Mouse (Mus musculus): Measurements from ENCODE around the gene Hoxd10. TPM values are rescaled to one million over a fixed set of nuclear protein-coding genes. Genes with fewer than 3 reads are reported as not detected.

Hoxd10 gene
- polyA plus RNA-seq, 1 experiment from 2014 or later, result 45.9 TPM

DNA sequence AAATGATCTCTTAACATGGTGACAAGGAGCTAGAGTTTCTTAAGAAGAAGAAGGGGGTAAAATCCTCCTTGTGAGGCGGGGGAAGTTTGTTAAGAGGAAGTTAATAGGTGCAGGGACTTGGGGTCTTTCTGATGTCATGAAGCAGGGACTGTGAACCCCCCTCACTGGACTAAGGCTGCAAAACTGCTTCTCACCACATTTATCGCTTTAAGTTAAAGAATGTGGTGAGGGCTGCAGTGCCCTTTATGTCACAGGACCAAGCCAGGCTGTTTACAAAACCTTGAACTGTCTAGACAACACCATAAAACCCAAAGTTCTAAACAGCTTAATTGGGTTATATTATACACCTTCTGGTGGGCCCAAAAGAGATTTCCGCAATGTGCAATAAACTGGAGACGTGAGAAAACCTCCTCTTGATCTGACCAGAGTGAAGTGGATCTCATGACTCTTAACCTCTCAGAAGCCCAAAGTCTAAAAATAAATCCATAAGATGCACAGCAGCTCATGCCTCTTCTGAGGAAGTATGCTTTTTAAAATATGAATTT, 6.6 kb upstream of the Hoxd10 start:
- peaks cover 2% of the 10 kb centered on the region; the same call in 1 of the 2 replicates for H3K36me3 ChIP-seq (ENCODE audit: control insufficient read depth, insufficient read depth, low read length)
- peak overlapping the region; percentile 97; the same call in 1 of the 2 replicates for H3K27ac ChIP-seq (ENCODE audit: low read depth, low read length)
- peaks cover 20% of the 10 kb centered on the region; the same call in 1 of the 2 replicates for H3K27me3 ChIP-seq (ENCODE audit: control insufficient read depth, insufficient read depth, low read length)
- no peak for ATAC-seq (ENCODE audit: low FRiP score, low TSS enrichment)
- no peaks in the 10 kb centered on the region for H3K4me1 ChIP-seq (ENCODE audit: control insufficient read depth, insufficient read depth, low read length)
- H3K9ac ChIP-seq (ENCODE audit: low read depth, low read length), result peak overlapping the region; percentile 99
- no peaks in the 10 kb centered on the region for H3K9me3 ChIP-seq (ENCODE audit: control insufficient read depth, low read length)
- WGBS, result 7% methylated on average over 4 of the region's 4 CpGs
- H3K4me3 ChIP-seq (ENCODE audit: low read length), result peak overlapping the region; percentile 85
- H3K4me2 ChIP-seq (replicated peaks; ENCODE audit: low read depth, low read length), result peak overlapping the region; percentile 85

DNA sequence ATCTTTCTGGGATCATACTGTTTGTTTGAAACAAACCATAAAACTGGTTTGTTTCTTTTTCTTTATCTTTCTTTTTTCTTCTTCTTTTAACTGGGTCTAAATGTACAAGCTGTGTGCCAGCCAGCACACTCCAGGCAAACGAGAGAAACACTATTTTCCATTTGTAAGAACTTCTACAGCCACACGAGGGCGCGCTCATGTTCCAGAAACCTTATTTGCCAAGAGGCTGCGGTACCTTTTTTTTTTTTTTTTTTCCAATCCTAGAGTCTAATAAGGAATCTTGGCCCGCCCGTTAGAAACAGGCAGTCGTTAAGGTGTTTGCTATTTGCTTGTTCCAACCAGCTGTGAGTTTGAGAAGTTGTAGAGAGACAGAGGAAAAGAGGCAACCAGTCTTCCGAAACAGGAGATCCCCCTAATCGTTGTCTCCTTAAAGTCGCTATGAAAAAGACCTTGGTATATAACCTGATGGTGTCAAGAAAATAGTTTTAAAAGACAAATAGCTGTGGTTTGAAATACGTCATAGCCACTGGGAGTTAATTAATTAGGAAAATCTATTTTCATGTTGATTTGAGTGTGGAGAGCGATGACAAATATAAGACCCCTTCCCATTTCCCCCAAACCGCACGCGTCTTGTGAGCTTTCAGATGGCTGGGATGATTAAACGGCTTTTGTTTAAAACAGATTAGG, 5.3 kb upstream of the Hoxd10 start:
- Histone ChIP-seq H3K9ac (ENCODE audit: low read depth, low read length) (peak overlapping the region; percentile 92), H3K27me3 (ENCODE audit: control insufficient read depth, insufficient read depth, low read length) (peaks cover 14% of the 10 kb centered on the region; the same call in 1 of the 2 replicates), H3K27ac (ENCODE audit: low read depth, low read length) (peak overlapping the region; percentile 94), H3K4me2 (replicated peaks; ENCODE audit: low read depth, low read length) (peak overlapping the region; percentile 85), H3K4me3 (ENCODE audit: low read length) (peak overlapping the region; percentile 85), H3K36me3 (ENCODE audit: control insufficient read depth, insufficient read depth, low read length) (peaks cover 2% of the 10 kb centered on the region; the same call in 1 of the 2 replicates), H3K9me3 (ENCODE audit: control insufficient read depth, low read length) (no peaks in the 10 kb centered on the region), H3K4me1 (ENCODE audit: control insufficient read depth, insufficient read depth, low read length) (no peaks in the 10 kb centered on the region)
- ATAC-seq (ENCODE audit: low FRiP score, low TSS enrichment), result no peak
- WGBS, result 2% methylated on average over 17 of the region's 17 CpGs

DNA sequence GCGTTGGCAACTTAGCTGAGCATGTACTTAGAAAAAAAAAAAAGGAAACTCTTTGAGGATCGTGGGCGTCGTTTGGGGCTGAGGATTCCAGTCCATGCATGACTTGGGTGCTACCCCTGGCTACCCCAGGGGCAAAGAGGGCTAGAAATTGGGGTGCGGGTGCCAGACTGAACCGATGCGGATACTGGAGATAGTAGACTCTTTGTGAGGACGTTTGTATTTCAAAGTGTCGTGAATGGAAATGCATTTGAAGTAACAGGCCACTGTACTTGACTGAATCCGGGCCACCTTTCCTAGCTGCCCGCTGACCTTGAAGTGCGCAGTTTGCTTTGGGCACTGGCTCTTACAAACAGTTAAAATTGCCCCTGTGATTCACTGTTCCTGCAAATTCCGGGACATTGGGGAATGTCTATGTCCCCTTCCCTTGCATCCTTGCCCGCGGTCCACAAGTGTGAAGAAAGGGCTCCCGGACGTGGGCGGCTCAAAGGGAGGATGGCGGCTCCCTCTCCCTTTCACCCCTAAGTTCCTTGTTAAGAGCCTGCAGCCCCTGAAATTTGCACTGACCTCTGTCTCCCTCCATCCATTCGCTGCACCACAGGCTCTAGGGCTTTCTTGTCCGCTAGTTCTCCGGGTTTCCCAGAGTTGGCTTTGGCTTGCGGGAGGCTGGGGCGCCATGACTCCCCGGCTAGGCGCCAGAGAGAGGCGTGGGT, 4.6 kb upstream of the Hoxd10 start:
- no peak for ATAC-seq (ENCODE audit: low FRiP score, low TSS enrichment)
- H3K27ac ChIP-seq (ENCODE audit: low read depth, low read length), result peak overlapping the region; percentile 94
- H3K4me2 ChIP-seq (replicated peaks; ENCODE audit: low read depth, low read length), result peak overlapping the region; percentile 85
- 0 out of 2 replicates have a peak, but pooled peaks cover 3% of the 10 kb centered on the region for H3K4me1 ChIP-seq (ENCODE audit: control insufficient read depth, insufficient read depth, low read length)
- H3K4me3 ChIP-seq (ENCODE audit: low read length), result peak overlapping the region; percentile 85
- under 1% methylated on average over 27 of the region's 27 CpGs for WGBS
- peaks cover 10% of the 10 kb centered on the region; the same call in 1 of the 2 replicates for H3K27me3 ChIP-seq (ENCODE audit: control insufficient read depth, insufficient read depth, low read length)
- peak overlapping the region; percentile 92 for H3K9ac ChIP-seq (ENCODE audit: low read depth, low read length)
- H3K9me3 ChIP-seq (ENCODE audit: control insufficient read depth, low read length), result no peaks in the 10 kb centered on the region
- H3K36me3 ChIP-seq (ENCODE audit: control insufficient read depth, insufficient read depth, low read length), result peaks cover 2% of the 10 kb centered on the region; the same call in 1 of the 2 replicates

DNA sequence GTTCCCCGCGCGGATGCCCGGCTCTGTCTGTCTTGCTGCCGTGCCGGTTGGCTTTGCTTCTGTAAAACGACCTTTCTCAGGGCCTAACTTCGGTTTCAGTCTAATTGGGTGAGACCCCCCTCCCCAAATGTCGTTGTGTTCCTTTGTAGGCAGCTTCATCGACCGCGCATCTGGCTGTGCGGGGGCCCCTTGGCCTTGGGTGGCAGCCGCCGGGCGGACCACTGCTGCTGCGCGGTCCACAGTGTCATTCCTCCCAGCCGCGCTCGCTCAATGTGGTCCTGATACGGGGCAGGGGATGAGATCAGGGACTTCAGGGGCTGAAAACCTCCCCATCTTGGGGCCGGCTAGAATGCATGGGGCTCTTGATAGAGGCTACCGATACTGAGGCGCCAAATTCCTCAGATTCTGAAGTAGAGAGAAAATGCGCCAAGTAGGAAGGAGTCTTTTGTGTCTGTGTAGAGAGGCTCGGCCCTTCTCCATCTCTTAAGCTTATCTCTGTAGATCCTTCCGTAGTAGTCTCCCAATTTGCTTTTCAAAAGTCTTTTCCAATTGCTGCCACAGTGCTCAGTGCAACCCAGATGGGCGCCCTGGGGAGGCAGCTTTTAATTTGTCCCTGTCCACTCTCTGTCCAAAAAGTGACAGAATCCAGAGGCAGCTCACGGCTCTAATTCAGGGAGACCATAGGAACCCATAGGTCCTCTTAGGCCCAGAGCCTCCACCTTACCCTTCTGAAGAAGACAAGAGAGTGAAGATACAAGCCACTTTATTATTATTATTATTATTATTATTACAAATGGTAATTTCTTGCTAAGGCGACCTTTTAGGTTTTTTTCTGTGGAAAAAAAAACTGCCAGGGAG, 3.8 kb upstream of the Hoxd10 start:
- Histone ChIP-seq H3K9ac (ENCODE audit: low read depth, low read length) (peak overlapping the region; percentile 92), H3K36me3 (ENCODE audit: control insufficient read depth, insufficient read depth, low read length) (peaks cover 2% of the 10 kb centered on the region; the same call in 1 of the 2 replicates), H3K27me3 (ENCODE audit: control insufficient read depth, insufficient read depth, low read length) (peaks cover 11% of the 10 kb centered on the region; the same call in 1 of the 2 replicates), H3K27ac (ENCODE audit: low read depth, low read length) (peak overlapping the region; percentile 94), H3K9me3 (ENCODE audit: control insufficient read depth, low read length) (no peaks in the 10 kb centered on the region), H3K4me2 (replicated peaks; ENCODE audit: low read depth, low read length) (peak overlapping the region; percentile 85), H3K4me1 (ENCODE audit: control insufficient read depth, insufficient read depth, low read length) (0 out of 2 replicates have a peak, but pooled peaks cover 5% of the 10 kb centered on the region), H3K4me3 (ENCODE audit: low read length) (peak overlapping the region; percentile 85)
- WGBS, result 2% methylated on average over 31 of the region's 31 CpGs
- ATAC-seq (ENCODE audit: low FRiP score, low TSS enrichment), result no peak

DNA sequence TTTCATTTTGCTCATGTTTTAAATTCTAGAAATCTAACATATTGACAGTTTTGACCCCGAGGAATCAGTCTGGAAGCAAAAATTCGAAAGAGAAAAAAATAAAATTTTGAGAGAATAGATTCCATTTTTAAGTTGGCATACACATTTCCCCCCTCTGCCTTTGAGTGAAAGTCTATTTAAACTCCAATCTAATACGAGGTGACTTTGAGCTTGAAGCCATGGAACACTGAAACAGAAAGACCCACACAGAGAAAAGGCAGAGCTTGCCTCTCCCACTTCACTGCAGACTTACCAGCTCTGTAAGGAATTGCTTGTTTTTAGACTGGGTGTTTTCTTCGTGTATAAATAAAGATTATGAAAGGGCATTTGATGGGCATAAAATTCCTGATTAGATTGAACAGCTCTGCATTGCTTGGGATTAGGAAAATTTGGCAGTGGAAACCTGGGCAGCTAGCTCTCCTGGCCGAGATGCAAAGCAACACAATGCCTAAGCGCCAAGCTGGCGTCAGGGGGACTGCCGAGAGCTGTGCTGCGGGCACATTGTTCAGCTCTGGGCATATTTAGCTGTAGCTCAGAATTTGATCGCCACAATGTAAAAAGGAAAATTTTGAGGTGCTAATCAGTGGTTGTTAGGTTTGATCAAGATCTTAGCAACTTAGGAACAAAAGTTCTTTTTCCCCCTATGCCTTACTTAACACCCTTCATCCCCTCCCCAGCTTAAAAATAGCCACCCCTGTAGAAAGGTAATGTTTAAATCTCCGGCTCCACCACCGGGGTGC, 2.7 kb upstream of the Hoxd10 start:
- peaks cover 7% of the 10 kb centered on the region; the same call in 1 of the 2 replicates for H3K27me3 ChIP-seq (ENCODE audit: control insufficient read depth, insufficient read depth, low read length)
- H3K36me3 ChIP-seq (ENCODE audit: control insufficient read depth, insufficient read depth, low read length), result peaks cover 1% of the 10 kb centered on the region; the same call in 1 of the 2 replicates
- H3K9ac ChIP-seq (ENCODE audit: low read depth, low read length), result peak overlapping the region; percentile 92
- H3K4me2 ChIP-seq (replicated peaks; ENCODE audit: low read depth, low read length), result peak overlapping the region; percentile 85
- ATAC-seq (ENCODE audit: low FRiP score, low TSS enrichment), result no peak
- H3K27ac ChIP-seq (ENCODE audit: low read depth, low read length), result peak overlapping the region; percentile 94
- no peaks in the 10 kb centered on the region for H3K9me3 ChIP-seq (ENCODE audit: control insufficient read depth, low read length)
- 4% methylated on average over 12 of the region's 12 CpGs for whole genome bisulfite sequencing
- H3K4me3 ChIP-seq (ENCODE audit: low read length), result peak overlapping the region; percentile 85
- 0 out of 2 replicates have a peak, but pooled peaks cover 5% of the 10 kb centered on the region for H3K4me1 ChIP-seq (ENCODE audit: control insufficient read depth, insufficient read depth, low read length)

DNA sequence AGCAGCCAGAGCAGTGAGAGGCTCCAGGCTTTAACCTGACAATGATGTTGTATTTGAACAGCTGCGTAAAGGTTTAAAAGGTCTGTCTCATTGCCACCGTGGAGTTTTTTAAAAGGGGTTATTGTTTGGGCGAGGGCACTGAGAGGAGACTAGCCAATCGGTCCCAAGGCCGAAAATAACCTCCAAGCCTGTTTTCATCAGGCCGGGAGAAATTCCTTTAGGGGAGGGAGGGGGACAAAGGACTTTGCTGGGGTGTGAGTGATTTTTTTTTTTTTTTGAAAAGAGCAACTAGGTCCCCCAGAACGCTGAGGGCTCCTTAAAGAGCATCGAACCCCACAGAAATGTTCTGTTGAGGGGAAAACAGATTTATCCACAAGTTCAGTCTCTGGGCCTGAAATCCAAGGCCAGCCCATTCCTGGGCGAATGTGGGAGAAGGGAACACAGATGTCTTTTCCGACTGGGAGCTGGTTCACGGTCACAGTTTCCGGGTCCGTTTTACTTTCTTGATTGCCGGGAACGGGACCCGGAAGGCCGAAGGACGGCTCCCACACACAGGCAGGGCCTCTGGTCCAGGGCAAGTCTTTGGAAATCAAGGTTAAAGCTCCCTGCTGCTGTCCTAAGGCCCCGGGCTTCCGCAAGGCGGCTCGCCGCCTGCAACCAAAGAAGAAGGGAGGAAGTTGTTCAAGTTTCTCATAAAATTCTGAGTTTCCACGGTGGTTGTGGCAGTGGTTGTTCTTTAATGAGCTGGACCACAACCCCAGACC, 2.0 kb upstream of the Hoxd10 start:
- Histone ChIP-seq H3K36me3 (ENCODE audit: control insufficient read depth, insufficient read depth, low read length) (no peaks in the 10 kb centered on the region; the same call in none of the 2 replicates), H3K9ac (ENCODE audit: low read depth, low read length) (peak overlapping the region; percentile 92), H3K4me2 (replicated peaks; ENCODE audit: low read depth, low read length) (peak overlapping the region; percentile 85), H3K4me1 (ENCODE audit: control insufficient read depth, insufficient read depth, low read length) (0 out of 2 replicates have a peak, but pooled peaks cover 5% of the 10 kb centered on the region), H3K27me3 (ENCODE audit: control insufficient read depth, insufficient read depth, low read length) (peaks cover 7% of the 10 kb centered on the region; the same call in 1 of the 2 replicates), H3K9me3 (ENCODE audit: control insufficient read depth, low read length) (no peaks in the 10 kb centered on the region), H3K27ac (ENCODE audit: low read depth, low read length) (peak overlapping the region; percentile 94), H3K4me3 (ENCODE audit: low read length) (peak overlapping the region; percentile 85)
- no peak for ATAC-seq (ENCODE audit: low FRiP score, low TSS enrichment)
- WGBS, result 1% methylated on average over 24 of the region's 24 CpGs

DNA sequence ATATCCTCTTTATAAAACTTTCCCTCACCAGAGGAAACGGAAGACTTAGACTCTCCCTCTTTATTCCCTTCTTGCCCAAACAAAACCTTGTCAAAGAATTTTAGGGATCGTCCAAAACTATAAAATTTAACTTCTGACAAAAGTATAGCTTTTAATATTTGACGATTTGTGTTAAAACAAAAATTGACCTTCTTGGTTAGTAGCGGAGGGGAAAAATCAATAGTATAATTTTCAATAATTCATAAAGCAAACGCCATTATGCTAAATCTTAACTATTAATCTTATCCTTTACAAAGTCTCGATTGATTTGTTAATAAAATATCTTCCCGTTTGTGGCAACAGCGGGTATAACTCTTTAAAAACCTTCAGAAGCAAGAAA, 1.4 kb upstream of the Hoxd10 start:
- 7% methylated on average over 8 of the region's 8 CpGs for WGBS
- Histone ChIP-seq H3K27ac (ENCODE audit: low read depth, low read length) (peak overlapping the region; percentile 96), H3K9me3 (ENCODE audit: control insufficient read depth, low read length) (no peaks in the 10 kb centered on the region), H3K27me3 (ENCODE audit: control insufficient read depth, insufficient read depth, low read length) (peaks cover 7% of the 10 kb centered on the region; the same call in 1 of the 2 replicates), H3K4me2 (replicated peaks; ENCODE audit: low read depth, low read length) (peak overlapping the region; percentile 85), H3K9ac (ENCODE audit: low read depth, low read length) (peak overlapping the region; percentile 92), H3K36me3 (ENCODE audit: control insufficient read depth, insufficient read depth, low read length) (peaks cover 2% of the 10 kb centered on the region), H3K4me1 (ENCODE audit: control insufficient read depth, insufficient read depth, low read length) (0 out of 2 replicates have a peak, but pooled peaks cover 8% of the 10 kb centered on the region), H3K4me3 (ENCODE audit: low read length) (peak overlapping the region; percentile 85)
- ATAC-seq (ENCODE audit: low FRiP score, low TSS enrichment), result no peak

All from kidney, embryonic 14.5 days (tissue).